Mouse (Mus musculus) MEL (cell line): ENCODE results near the gene Wdr35. TPM values are rescaled to one million over a fixed set of nuclear protein-coding genes. Genes with fewer than 3 reads are reported as not detected.

Experiments used
- DNase-seq: peaks from one replicate; pipeline ENCODE4 v3.0.0; 2011; ENCODE audit warnings: low read depth, low spot score
- H3K27ac ChIP-seq: 2 replicates; pipeline ENCODE4 v1.5.1; 2012; ENCODE audit warnings: low read depth, mild to moderate bottlenecking, control low read depth, low read length, moderate library complexity; ENCODE audit not compliant: control insufficient read depth
- H3K27me3 ChIP-seq, 2 experiments: fragments of 150-350 bp in 1 of 2; sonication (generic) in 1 of 2; 2 replicates each; pipeline ENCODE4 v1.6.1; 2012; ENCODE audit warnings: low read length in 2 of 2, mild to moderate bottlenecking in 2 of 2, improper control_type of control experiment in 1 of 2, moderate library complexity in 1 of 2; ENCODE audit not compliant: insufficient read depth in 2 of 2, control insufficient read depth in 1 of 2
- H3K36me3 ChIP-seq, 2 experiments: 2 replicates each; pipeline ENCODE4 v1.6.1; 2012 to 2014; ENCODE audit warnings: low read length in 2 of 2, improper control_type of control experiment in 1 of 2, inconsistent platforms in 1 of 2, mild to moderate bottlenecking in 1 of 2; ENCODE audit not compliant: insufficient read depth in 2 of 2, control insufficient read depth in 1 of 2
- H3K4me1 ChIP-seq, 2 experiments: fragments of 150-350 bp in 1 of 2; sonication (generic) in 1 of 2; 2 replicates each; pipeline ENCODE4 v1.6.1; 2012; ENCODE audit warnings: low read length in 2 of 2, improper control_type of control experiment in 1 of 2, mild to moderate bottlenecking in 1 of 2; ENCODE audit not compliant: insufficient read depth in 2 of 2, control insufficient read depth in 1 of 2
- H3K4me3 ChIP-seq, 2 experiments: fragments of 150-350 bp in 1 of 2; sonication (generic) in 1 of 2; 2 replicates each; pipeline ENCODE4 v1.5.1; 2012; ENCODE audit warnings: low read depth in 2 of 2, low read length in 2 of 2, mild to moderate bottlenecking in 2 of 2, moderate library complexity in 2 of 2, control low read depth in 1 of 2, improper control_type of control experiment in 1 of 2; ENCODE audit not compliant: control insufficient read depth in 1 of 2, insufficient read depth in 1 of 2
- H3K79me2 ChIP-seq: 2 replicates; pipeline ENCODE4 v1.6.1; 2012; ENCODE audit warnings: mild to moderate bottlenecking, low read length, moderate library complexity; ENCODE audit not compliant: control insufficient read depth, poor library complexity, insufficient read depth
- H3K9ac ChIP-seq: 2 replicates; pipeline ENCODE4 v1.6.1; 2012; ENCODE audit warnings: low read depth, mild to moderate bottlenecking, control low read depth, low read length, moderate library complexity; ENCODE audit not compliant: control insufficient read depth, poor library complexity, severe bottlenecking
- H3K9me3 ChIP-seq: fragments of 150-350 bp; sonication (generic); replicated peaks from 2 replicates; pipeline ENCODE4 v1.6.1; 2012; ENCODE audit warnings: mild to moderate bottlenecking, low read length, improper control_type of control experiment, moderate library complexity; ENCODE audit not compliant: insufficient read depth
- CHD1 ChIP-seq: IDR thresholded peaks from 2 replicates; pipeline ENCODE4 v1.6.1; 2012; ENCODE audit warnings: low read depth, mild to moderate bottlenecking, inconsistent platforms, low read length, improper control_type of control experiment
- CHD2 ChIP-seq: IDR thresholded peaks from 2 replicates; pipeline ENCODE4 v1.6.1; 2011; ENCODE audit warnings: low read length, improper control_type of control experiment
- E2F4 ChIP-seq: IDR thresholded peaks from 2 replicates; pipeline ENCODE4 v1.6.1; 2011; ENCODE audit warnings: low read depth, low read length, improper control_type of control experiment, borderline replicate concordance
- ELF1 ChIP-seq: IDR thresholded peaks from 2 replicates; pipeline ENCODE4 v1.6.1; 2014; ENCODE audit warnings: low read depth, mild to moderate bottlenecking, inconsistent platforms, low read length, improper control_type of control experiment, moderate library complexity
- GABPA ChIP-seq: IDR thresholded peaks from 2 replicates; pipeline ENCODE4 v1.6.1; 2012; ENCODE audit warnings: low read depth, mild to moderate bottlenecking, inconsistent platforms, low read length, improper control_type of control experiment, moderate library complexity
- GATA1 ChIP-seq: IDR thresholded peaks from 2 replicates; pipeline ENCODE4 v1.6.1; 2011; ENCODE audit warnings: low read depth, low read length, improper control_type of control experiment
- JUND ChIP-seq: IDR thresholded peaks from 2 replicates; pipeline ENCODE4 v1.6.1; 2011; ENCODE audit warnings: low read depth, mild to moderate bottlenecking, improper control_type of control experiment, low read length
- MAZ ChIP-seq: IDR thresholded peaks from 2 replicates; pipeline ENCODE4 v1.6.1; 2012; ENCODE audit warnings: low read depth, mild to moderate bottlenecking, inconsistent platforms, low read length, improper control_type of control experiment
- MEF2A ChIP-seq: IDR thresholded peaks from 2 replicates; pipeline ENCODE4 v1.6.1; 2014; ENCODE audit warnings: low read depth, mild to moderate bottlenecking, inconsistent platforms, low read length, improper control_type of control experiment; ENCODE audit not compliant: poor library complexity, insufficient replicate concordance, severe bottlenecking; ENCODE audit errors: extremely low read depth
- MXI1 ChIP-seq: IDR thresholded peaks from 2 replicates; pipeline ENCODE4 v1.6.1; 2011; ENCODE audit warnings: mild to moderate bottlenecking, low read depth, low read length, improper control_type of control experiment
- NELFE ChIP-seq: IDR thresholded peaks from 2 replicates; pipeline ENCODE4 v1.6.1; 2011; ENCODE audit warnings: low read depth, low read length, improper control_type of control experiment
- NRF1 ChIP-seq: IDR thresholded peaks from 2 replicates; pipeline ENCODE4 v1.6.1; 2014; ENCODE audit warnings: low read depth, mild to moderate bottlenecking, inconsistent platforms, low read length, improper control_type of control experiment, moderate library complexity; ENCODE audit not compliant: poor library complexity, insufficient read depth, severe bottlenecking
- POLR2A ChIP-seq, 2 experiments: IDR thresholded peaks; 2 replicates each; pipeline ENCODE4 v1.6.1; 2011 to 2012; ENCODE audit warnings: low read length in 2 of 2, mild to moderate bottlenecking in 2 of 2, control low read depth in 1 of 2, improper control_type of control experiment in 1 of 2, low read depth in 1 of 2, moderate library complexity in 1 of 2; ENCODE audit not compliant: control insufficient read depth in 1 of 2, insufficient read depth in 1 of 2, poor library complexity in 1 of 2
- POLR2AphosphoS5 ChIP-seq: IDR thresholded peaks from 2 replicates; pipeline ENCODE4 v1.6.1; 2012; ENCODE audit warnings: low read depth, borderline replicate concordance, mild to moderate bottlenecking, inconsistent platforms, low read length, moderate library complexity, mixed read lengths
- SMC3 ChIP-seq: IDR thresholded peaks from 2 replicates; pipeline ENCODE4 v1.6.1; 2011; ENCODE audit warnings: low read depth, low read length, improper control_type of control experiment
- TAL1 ChIP-seq: IDR thresholded peaks from 2 replicates; pipeline ENCODE4 v1.6.1; 2012; ENCODE audit warnings: mild to moderate bottlenecking, inconsistent platforms, low read length, moderate library complexity, mixed read lengths
- TCF12 ChIP-seq: IDR thresholded peaks from 2 replicates; pipeline ENCODE4 v1.6.1; 2014; ENCODE audit warnings: low read depth, mild to moderate bottlenecking, inconsistent platforms, low read length, improper control_type of control experiment, moderate library complexity
- USF1 ChIP-seq: IDR thresholded peaks from 2 replicates; pipeline ENCODE4 v1.6.1; 2014; ENCODE audit warnings: low read depth, mild to moderate bottlenecking, inconsistent platforms, low read length, improper control_type of control experiment, moderate library complexity
- ZC3H11A ChIP-seq: IDR thresholded peaks from 2 replicates; pipeline ENCODE4 v1.6.1; 2012; ENCODE audit warnings: low read depth, mild to moderate bottlenecking, inconsistent platforms, low read length, improper control_type of control experiment
- ZKSCAN1 ChIP-seq: IDR thresholded peaks from 2 replicates; pipeline ENCODE4 v1.6.1; 2012; ENCODE audit warnings: low read depth, mild to moderate bottlenecking, inconsistent platforms, low read length, improper control_type of control experiment, moderate library complexity
- ZMIZ1 ChIP-seq: IDR thresholded peaks from 2 replicates; pipeline ENCODE4 v1.6.1; 2012; ENCODE audit warnings: low read depth, mild to moderate bottlenecking, inconsistent platforms, low read length, improper control_type of control experiment, moderate library complexity
- polyA plus RNA-seq, 2 experiments: library from polyadenylated mRNA; stranded (reverse) in 1 of 2; unstranded in 1 of 2; fragments of >175 nt in 1 of 2; fragments of >200 nt in 1 of 2; gene quantifications; 2 replicates each; pipeline versions ENCODE4 v1.2.1 to v1.2.4; 2012; ENCODE audit warnings: low replicate concordance in 2 of 2, low read depth in 1 of 2; ENCODE audit not compliant: insufficient read length in 2 of 2, insufficient read depth in 1 of 2, missing spikeins in 1 of 2
- total RNA-seq: library from RNA; depleted of rRNA; stranded (reverse); fragments of 300-350 nt; gene quantifications from 2 replicates; pipeline ENCODE4 v1.2.3, GENCODE M21; 2012

The Wdr35 gene
- total and polyA plus RNA-seq, 3 experiments, result 5.7 to 5.9 TPM; not detected in 1

DNA sequence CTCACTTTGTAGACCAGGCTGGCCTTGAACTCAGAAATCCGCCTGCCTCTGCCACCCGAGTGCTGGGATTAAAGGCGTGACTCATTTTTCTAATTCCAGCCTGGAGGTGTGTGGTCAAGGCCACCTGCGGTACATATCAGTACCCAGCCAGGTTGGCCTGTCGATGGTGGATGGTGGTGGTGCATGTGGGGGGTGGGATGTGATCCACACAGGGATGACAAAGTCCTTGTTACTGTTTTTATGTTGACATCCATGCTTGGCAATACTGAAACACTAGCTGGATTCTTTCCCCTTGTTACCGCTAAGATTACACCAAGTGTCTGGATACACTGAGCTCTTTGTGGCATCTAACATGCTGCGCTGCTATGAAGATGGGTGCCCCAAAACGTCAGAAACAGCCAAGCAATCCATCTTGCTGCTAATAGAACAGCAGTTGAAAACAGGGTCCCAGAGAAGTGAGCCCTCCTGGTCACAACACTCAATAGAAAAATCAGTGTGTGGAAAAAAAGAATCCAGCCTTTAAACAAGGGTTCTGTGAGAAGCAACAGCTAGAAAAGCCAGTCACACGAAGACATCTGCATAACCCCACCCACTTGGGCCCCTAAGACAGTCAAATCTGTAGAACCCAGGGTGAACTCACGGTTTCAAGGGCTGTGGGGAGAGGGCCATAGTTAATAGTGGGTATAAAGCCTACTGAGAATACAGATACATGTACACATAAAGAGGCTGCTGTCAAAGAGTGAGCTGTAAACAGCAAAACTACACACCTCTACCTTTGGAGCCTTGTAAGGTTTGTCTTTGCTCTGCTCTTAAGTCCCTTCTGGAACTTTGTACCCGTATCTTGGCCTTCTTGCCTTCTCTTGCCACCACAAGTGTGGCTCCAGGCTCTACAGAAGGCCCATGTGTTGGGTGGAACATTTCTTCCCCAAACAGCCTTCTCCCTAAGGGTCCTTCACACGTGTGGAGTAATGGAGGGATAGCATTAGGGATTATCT, 33.4 kb upstream of the Wdr35 start:
- Histone ChIP-seq H3K9me3 (no peaks in the 10 kb centered on the region), H3K27me3 (no peaks in the 10 kb centered on the region), H3K4me1 (peaks cover 0 to 4% of the 10 kb centered on the region in 2 experiments; a peak in 1 of 4 replicates), H3K36me3 (peaks cover 2 to 6% of the 10 kb centered on the region in 2 experiments; a peak in 3 of 4 replicates), H3K79me2 (no peaks in the 10 kb centered on the region), H3K4me3 (no peak overlapping the region), H3K9ac (no peak overlapping the region), H3K27ac (no peak overlapping the region)
- TF ChIP-seq JUND (no peak), ELF1 (no peak), MAZ (no peak)
- DNase-seq, result no peak

- Histone ChIP-seq H3K36me3 (peaks cover 2% of the 10 kb centered on the region in 2 experiments; a peak in 3 of 4 replicates), H3K9ac (no peak overlapping the region), H3K4me3 (no peak overlapping the region), H3K4me1 (peaks cover 0 to 4% of the 10 kb centered on the region in 2 experiments; a peak in 1 of 4 replicates), H3K27ac (no peak overlapping the region), H3K27me3 (no peaks in the 10 kb centered on the region), H3K9me3 (no peaks in the 10 kb centered on the region), H3K79me2 (no peaks in the 10 kb centered on the region)
- DNase-seq, result no peak
- TF ChIP-seq CHD2, result no peak
Observed at GRCm38 (mm10) chr12:8941131-8941615, 32.5 kb upstream of the Wdr35 start.

DNA sequence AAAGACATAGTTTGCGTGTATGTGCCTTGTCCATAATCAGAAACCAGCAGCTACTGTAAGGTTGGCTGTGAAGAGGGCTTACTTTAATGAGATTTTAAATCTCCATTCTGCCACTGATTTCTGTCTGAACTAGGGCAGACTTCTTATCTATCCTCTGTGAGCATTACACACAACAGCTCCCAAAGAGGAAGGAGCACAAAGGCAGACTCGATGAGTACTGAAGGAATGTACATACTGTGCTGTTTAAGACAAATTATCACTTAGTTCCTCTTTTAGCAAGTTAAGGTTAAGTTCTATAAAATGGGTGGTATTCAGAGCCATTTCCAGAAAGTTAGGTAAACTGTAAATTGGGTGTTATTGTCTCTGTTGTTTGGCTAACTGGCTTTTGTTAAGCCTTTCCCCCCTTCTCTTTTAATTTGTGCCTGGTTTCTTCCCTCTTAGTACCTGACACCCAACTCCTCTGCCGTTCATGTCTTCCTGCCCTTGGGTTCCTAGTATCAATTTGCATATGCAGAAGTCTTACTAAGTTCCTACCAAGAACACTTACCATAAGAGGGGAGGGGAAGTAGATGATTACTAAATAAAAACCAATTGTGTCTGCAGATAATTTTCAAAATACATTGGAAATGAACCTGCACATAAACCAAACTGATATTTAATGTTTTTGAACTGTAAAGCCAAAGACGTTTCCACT, 31.8 kb upstream of the Wdr35 start:
- Histone ChIP-seq H3K4me1 (peaks cover 0 to 4% of the 10 kb centered on the region in 2 experiments; a peak in 1 of 4 replicates), H3K79me2 (no peaks in the 10 kb centered on the region), H3K27ac (0 out of 2 replicates have a peak overlapping the region, but pooled peaks have one; percentile 23), H3K4me3 (no peak overlapping the region), H3K36me3 (peaks cover 0 to 2% of the 10 kb centered on the region in 2 experiments; a peak in 2 of 4 replicates), H3K27me3 (no peaks in the 10 kb centered on the region), H3K9ac (no peak overlapping the region), H3K9me3 (no peaks in the 10 kb centered on the region)
- DNase-seq, result peak; percentile 88
- TF ChIP-seq TAL1, result 0 out of 2 replicates have a peak, but pooled peaks have one; percentile 10
- TF ChIP-seq JUND, result no peak
- TF ChIP-seq SMC3, result peak; percentile 8; the same call in 1 of the 2 replicates
- TF ChIP-seq GABPA, result no peak
- no peak for TF ChIP-seq NELFE
- TF ChIP-seq ZC3H11A, result no peak
- TF ChIP-seq MAZ, result no peak
- no peak for TF ChIP-seq MEF2A
- peak; percentile 62; the same call in 1 of the 2 replicates for TF ChIP-seq MXI1
- no peak for TF ChIP-seq ZKSCAN1
- no peak for TF ChIP-seq POLR2AphosphoS5
- TF ChIP-seq E2F4, result no peak
- TF ChIP-seq POLR2A (IDR thresholded peaks at IDR 0.05; ENCODE audit: control insufficient read depth in 1 of 2, insufficient read depth in 1 of 2, low read depth in 1 of 2, low read length in 2 of 2, poor library complexity in 1 of 2), result no peak
- TF ChIP-seq ZMIZ1, result no peak
- no peak for TF ChIP-seq CHD1
- TF ChIP-seq NRF1, result no peak
- no peak for TF ChIP-seq USF1
- 0 out of 2 replicates have a peak, but pooled peaks have one; percentile 47 for TF ChIP-seq TCF12
- TF ChIP-seq GATA1, result peak; percentile 88
